Mouse (Mus musculus): ENCODE results near the gene Gsg1l2. TPM values are rescaled to one million over a fixed set of nuclear protein-coding genes. Genes with fewer than 3 reads are reported as not detected.

Gene Gsg1l2
- polyA plus RNA-seq, 1 experiment from 2014 or later, result not detected

DNA sequence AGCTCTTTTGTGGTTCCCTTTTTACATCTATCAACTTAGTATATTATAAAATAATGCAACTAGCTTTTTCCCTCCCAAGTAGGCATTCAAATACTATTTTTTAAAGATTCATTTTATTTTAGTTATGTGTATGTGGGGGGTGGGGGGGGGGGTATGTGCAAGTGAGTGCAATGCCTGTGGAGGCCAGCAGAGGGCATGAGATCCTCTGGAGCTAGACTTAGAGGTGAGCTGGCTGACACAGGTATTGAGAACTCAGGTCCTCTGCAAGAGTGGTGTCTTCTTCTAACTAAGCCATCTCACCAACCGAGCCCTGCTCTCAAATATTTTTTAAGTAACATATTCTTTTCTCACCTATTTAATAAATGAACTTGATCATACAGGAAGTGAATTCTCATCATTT is 31.1 kb downstream of the Gsg1l2 start:
- no peaks in the 10 kb centered on the region for H3K9me3 ChIP-seq (ENCODE audit: control insufficient read depth, low read length)
- no peak for DNase-seq (ENCODE audit: low spot score)
- H3K27me3 ChIP-seq (ENCODE audit: control insufficient read depth, insufficient read depth, low read length), result no peaks in the 10 kb centered on the region
- H3K4me1 ChIP-seq (replicated peaks; ENCODE audit: control insufficient read depth, insufficient read depth, low read length), result no peaks in the 10 kb centered on the region
- H3K36me3 ChIP-seq (ENCODE audit: control insufficient read depth, insufficient read depth, low read length), result no peaks in the 10 kb centered on the region
- H3K27ac ChIP-seq (ENCODE audit: low read depth, low read length), result no peak overlapping the region
- no peak overlapping the region for H3K4me3 ChIP-seq (ENCODE audit: low read depth, low read length)
- no peak for ATAC-seq (ENCODE audit: low FRiP score)
- WGBS, result 94% methylated on average over 1 of the region's 1 CpGs
- H3K9ac ChIP-seq (ENCODE audit: low read depth, low read length), result no peak overlapping the region
- H3K4me2 ChIP-seq (replicated peaks; ENCODE audit: low read depth, low read length), result no peak overlapping the region

DNA sequence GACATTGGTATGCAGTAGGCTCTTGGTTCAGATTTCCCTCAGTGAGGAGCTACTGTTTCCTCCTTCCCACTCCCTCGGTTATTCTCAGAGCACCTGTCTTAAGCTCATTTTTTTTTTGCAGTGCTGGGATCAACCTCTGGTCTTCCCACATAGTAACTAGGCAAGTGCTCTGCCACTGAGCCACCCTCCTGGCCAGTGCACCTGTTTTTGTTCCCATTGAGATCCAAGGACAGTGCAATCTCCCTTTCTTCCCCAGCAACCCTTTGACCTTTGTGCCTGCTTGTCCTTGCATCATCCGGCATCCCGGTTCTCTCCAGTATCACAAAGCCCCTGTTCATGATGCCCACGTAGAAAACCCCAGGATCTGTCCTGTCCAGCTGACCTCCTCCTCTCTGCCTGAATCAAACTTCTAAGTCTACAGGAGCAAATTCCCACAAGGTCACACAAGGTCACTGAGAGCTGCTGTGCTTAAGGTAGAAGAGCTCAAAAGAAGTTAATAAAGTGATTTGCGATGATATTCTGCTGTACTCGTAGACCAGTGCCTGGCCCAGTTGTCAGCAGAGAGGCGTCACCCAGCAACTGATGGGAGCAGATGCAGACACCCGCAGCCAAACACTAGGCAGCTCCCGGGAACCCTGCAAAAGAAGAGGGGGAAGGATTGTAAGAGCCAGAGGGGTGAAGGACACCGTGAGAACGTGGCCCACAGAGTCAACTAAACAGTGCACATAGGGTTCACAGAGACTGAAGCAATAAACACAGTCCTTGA is 32.6 kb downstream of the Gsg1l2 start:
- no peaks in the 10 kb centered on the region for H3K4me1 ChIP-seq (replicated peaks; ENCODE audit: control insufficient read depth, insufficient read depth, low read length)
- ATAC-seq (ENCODE audit: low FRiP score) (no peak), DNase-seq (ENCODE audit: low spot score) (no peak)
- H3K27me3 ChIP-seq (ENCODE audit: control insufficient read depth, insufficient read depth, low read length), result no peaks in the 10 kb centered on the region
- H3K4me2 ChIP-seq (replicated peaks; ENCODE audit: low read depth, low read length), result no peak overlapping the region
- no peak overlapping the region for H3K4me3 ChIP-seq (ENCODE audit: low read depth, low read length)
- no peaks in the 10 kb centered on the region for H3K9me3 ChIP-seq (ENCODE audit: control insufficient read depth, low read length)
- H3K27ac ChIP-seq (ENCODE audit: low read depth, low read length), result no peak overlapping the region
- no peaks in the 10 kb centered on the region for H3K36me3 ChIP-seq (ENCODE audit: control insufficient read depth, insufficient read depth, low read length)
- 82% methylated on average over 11 of the region's 11 CpGs for WGBS
- H3K9ac ChIP-seq (ENCODE audit: low read depth, low read length), result no peak overlapping the region

DNA sequence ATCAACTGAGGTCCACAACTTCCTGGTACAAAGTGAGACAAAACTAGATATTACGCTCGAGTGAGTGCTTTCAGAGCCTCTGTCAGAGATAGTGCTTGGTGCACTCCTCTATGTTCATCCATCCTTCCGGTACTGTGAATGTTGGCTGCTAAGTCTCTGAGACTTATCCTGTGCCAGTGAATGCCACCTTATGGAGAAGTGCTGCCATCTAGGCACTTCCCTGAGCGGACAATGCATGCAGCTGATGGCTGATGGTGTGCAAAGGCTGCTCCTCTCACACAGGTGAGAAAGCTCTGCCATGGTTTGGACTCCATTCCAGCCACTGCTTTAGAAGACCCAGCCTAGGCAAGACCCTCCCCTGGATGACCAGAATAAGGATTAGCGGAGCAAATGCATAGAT is 33.6 kb downstream of the Gsg1l2 start:
- H3K27ac ChIP-seq (ENCODE audit: low read depth, low read length), result no peak overlapping the region
- 75% methylated on average over 5 of the region's 5 CpGs for WGBS
- DNase-seq (ENCODE audit: low spot score), result no peak
- no peaks in the 10 kb centered on the region for H3K4me1 ChIP-seq (replicated peaks; ENCODE audit: control insufficient read depth, insufficient read depth, low read length)
- no peaks in the 10 kb centered on the region for H3K27me3 ChIP-seq (ENCODE audit: control insufficient read depth, insufficient read depth, low read length)
- no peaks in the 10 kb centered on the region for H3K36me3 ChIP-seq (ENCODE audit: control insufficient read depth, insufficient read depth, low read length)
- no peak overlapping the region for H3K4me2 ChIP-seq (replicated peaks; ENCODE audit: low read depth, low read length)
- no peaks in the 10 kb centered on the region for H3K9me3 ChIP-seq (ENCODE audit: control insufficient read depth, low read length)
- H3K9ac ChIP-seq (ENCODE audit: low read depth, low read length), result no peak overlapping the region
- no peak overlapping the region for H3K4me3 ChIP-seq (ENCODE audit: low read depth, low read length)
- ATAC-seq (ENCODE audit: low FRiP score), result no peak

DNA sequence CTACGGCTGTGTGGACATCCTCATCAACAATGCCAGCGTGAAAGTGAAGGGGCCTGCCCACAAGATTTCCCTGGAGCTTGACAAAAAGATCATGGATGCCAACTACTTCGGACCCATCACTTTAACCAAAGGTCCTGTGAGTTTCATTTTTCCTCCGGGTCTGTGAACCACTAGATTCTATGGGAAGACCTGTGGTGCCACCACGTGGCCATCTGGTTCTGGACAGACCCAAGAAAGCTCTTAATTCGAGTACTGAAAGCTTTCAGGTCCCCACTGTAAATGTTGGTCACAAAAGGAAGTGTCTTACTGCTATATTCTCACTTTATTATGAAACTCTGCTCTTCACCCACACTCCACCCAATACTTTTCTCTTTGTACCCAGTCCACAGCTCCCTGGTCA is 37.1 kb downstream of the Gsg1l2 start:
- Histone ChIP-seq H3K4me1 (replicated peaks; ENCODE audit: control insufficient read depth, insufficient read depth, low read length) (no peaks in the 10 kb centered on the region), H3K4me2 (replicated peaks; ENCODE audit: low read depth, low read length) (no peak overlapping the region), H3K9ac (ENCODE audit: low read depth, low read length) (no peak overlapping the region), H3K36me3 (ENCODE audit: control insufficient read depth, insufficient read depth, low read length) (no peaks in the 10 kb centered on the region), H3K9me3 (ENCODE audit: control insufficient read depth, low read length) (no peaks in the 10 kb centered on the region), H3K27ac (ENCODE audit: low read depth, low read length) (no peak overlapping the region), H3K27me3 (ENCODE audit: control insufficient read depth, insufficient read depth, low read length) (no peaks in the 10 kb centered on the region), H3K4me3 (ENCODE audit: low read depth, low read length) (no peak overlapping the region)
- ATAC-seq (ENCODE audit: low FRiP score) (no peak), DNase-seq (ENCODE audit: low spot score) (no peak)
- 82% methylated on average over 6 of the region's 6 CpGs for WGBS

DNA sequence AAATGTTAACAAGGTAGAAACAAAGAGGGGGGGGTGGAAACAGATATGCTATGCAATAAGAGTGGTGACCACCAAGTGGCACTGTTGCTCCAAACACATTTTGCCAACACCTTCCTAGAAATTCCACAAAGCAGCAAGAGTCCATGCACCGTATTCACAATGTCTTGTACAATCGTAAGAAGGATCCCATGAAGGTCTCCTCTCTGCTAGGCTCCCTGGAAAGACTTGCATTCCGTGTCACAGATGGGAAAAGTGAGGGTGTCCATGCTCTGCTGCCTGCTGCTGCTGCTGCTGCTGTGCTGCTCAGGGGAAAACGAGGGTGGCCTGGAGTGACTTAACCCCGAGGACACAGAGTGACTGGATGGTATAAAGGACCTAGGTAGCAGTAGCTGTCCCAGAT is 45.2 kb downstream of the Gsg1l2 start:
- H3K9me3 ChIP-seq (ENCODE audit: control insufficient read depth, low read length), result no peaks in the 10 kb centered on the region
- H3K36me3 ChIP-seq (ENCODE audit: control insufficient read depth, insufficient read depth, low read length), result no peaks in the 10 kb centered on the region
- no peak for ATAC-seq (ENCODE audit: low FRiP score)
- no peak overlapping the region for H3K4me2 ChIP-seq (replicated peaks; ENCODE audit: low read depth, low read length)
- DNase-seq (ENCODE audit: low spot score), result peak; percentile 64
- no peak overlapping the region for H3K9ac ChIP-seq (ENCODE audit: low read depth, low read length)
- H3K27me3 ChIP-seq (ENCODE audit: control insufficient read depth, insufficient read depth, low read length), result no peaks in the 10 kb centered on the region
- H3K4me3 ChIP-seq (ENCODE audit: low read depth, low read length), result no peak overlapping the region
- no peak overlapping the region for H3K27ac ChIP-seq (ENCODE audit: low read depth, low read length)
- WGBS, result 22% methylated on average over 5 of the region's 5 CpGs
- H3K4me1 ChIP-seq (replicated peaks; ENCODE audit: control insufficient read depth, insufficient read depth, low read length), result no peaks in the 10 kb centered on the region

DNA sequence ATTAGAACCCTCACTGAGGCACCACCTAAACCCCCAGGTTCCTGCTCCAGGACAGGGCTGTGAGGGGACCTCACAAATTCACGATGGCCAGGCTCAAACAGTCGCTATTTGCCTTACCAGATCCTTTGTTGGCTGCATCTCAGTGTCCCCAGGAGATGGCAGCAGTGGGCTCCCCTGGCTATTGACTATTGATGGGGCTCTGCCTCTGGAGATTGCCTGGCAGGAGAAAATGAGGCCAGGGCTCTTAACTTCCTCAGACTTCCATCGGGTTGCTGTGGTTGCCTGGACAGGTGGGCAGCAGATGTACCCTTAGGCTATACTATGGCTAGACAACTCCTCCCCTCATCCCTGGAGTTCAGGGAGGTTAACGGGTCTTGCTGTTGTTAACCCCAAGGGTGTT is 45.8 kb downstream of the Gsg1l2 start:
- Histone ChIP-seq H3K27me3 (ENCODE audit: control insufficient read depth, insufficient read depth, low read length) (no peaks in the 10 kb centered on the region), H3K9me3 (ENCODE audit: control insufficient read depth, low read length) (no peaks in the 10 kb centered on the region), H3K4me2 (replicated peaks; ENCODE audit: low read depth, low read length) (no peak overlapping the region), H3K4me1 (replicated peaks; ENCODE audit: control insufficient read depth, insufficient read depth, low read length) (no peaks in the 10 kb centered on the region), H3K4me3 (ENCODE audit: low read depth, low read length) (no peak overlapping the region), H3K27ac (ENCODE audit: low read depth, low read length) (no peak overlapping the region), H3K36me3 (ENCODE audit: control insufficient read depth, insufficient read depth, low read length) (no peaks in the 10 kb centered on the region), H3K9ac (ENCODE audit: low read depth, low read length) (no peak overlapping the region)
- DNase-seq (ENCODE audit: low spot score) (peak; percentile 65), ATAC-seq (ENCODE audit: low FRiP score) (no peak)
- WGBS, result 18% methylated on average over 4 of the region's 4 CpGs

DNA sequence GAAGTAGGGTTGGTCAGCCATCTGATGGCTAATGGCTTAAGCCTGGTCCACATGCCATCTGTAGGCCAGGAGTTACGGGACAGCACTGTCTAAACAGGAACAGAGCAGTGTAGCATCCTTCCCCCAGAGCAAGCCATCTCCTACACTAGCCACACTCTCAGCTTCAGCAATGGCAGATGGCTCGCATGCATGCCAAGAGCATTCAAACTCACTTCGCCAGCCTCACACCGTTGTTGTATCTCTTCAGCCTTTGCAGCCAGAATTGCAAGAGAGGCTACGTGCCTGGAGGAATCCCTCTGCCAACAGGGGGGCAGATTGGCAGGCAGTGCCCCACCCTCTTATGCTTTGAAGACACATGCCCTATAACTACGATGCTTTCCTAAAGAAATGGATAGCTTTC is 47.2 kb downstream of the Gsg1l2 start:
- H3K4me1 ChIP-seq (replicated peaks; ENCODE audit: control insufficient read depth, insufficient read depth, low read length), result no peaks in the 10 kb centered on the region
- 90% methylated on average over 6 of the region's 6 CpGs for whole genome bisulfite sequencing
- H3K27me3 ChIP-seq (ENCODE audit: control insufficient read depth, insufficient read depth, low read length), result no peaks in the 10 kb centered on the region
- H3K36me3 ChIP-seq (ENCODE audit: control insufficient read depth, insufficient read depth, low read length), result no peaks in the 10 kb centered on the region
- H3K4me2 ChIP-seq (replicated peaks; ENCODE audit: low read depth, low read length), result no peak overlapping the region
- H3K9me3 ChIP-seq (ENCODE audit: control insufficient read depth, low read length), result no peaks in the 10 kb centered on the region
- no peak overlapping the region for H3K4me3 ChIP-seq (ENCODE audit: low read depth, low read length)
- no peak overlapping the region for H3K27ac ChIP-seq (ENCODE audit: low read depth, low read length)
- ATAC-seq (ENCODE audit: low FRiP score) (no peak), DNase-seq (ENCODE audit: low spot score) (no peak)
- no peak overlapping the region for H3K9ac ChIP-seq (ENCODE audit: low read depth, low read length)

DNA sequence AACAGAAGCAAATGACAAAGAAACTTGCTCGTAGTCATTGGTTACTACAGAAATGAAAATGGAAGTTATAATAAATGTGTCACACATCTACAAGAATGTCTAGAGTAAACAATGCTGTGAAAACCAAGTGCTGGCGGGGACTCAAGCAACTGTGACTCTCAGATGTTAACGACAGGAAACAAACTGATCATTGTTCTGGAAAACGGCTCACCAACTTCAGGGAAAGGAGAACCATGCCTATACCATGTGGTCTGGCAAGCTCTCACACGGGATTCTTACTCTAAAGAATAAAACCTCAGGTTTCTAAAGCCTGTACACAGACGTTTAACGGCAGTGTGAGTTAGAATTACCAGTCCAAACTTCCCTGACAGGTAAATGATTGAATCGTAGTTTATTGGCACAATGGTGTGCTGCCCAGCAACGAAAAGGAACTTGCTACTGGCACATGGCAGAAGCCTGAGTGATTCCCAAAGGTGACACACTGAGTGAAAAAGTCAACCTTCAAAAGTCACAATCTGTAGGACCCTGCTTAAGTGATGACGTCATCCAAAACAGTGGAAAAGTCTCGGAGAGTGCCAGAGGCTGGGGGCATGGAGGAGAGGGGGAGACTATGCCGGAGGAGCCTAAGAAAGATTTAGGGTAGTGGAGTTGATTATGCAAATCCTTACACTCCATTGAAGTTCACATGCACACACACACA is 54.1 kb downstream of the Gsg1l2 start:
- Histone ChIP-seq H3K4me3 (ENCODE audit: low read depth, low read length) (no peak overlapping the region), H3K9ac (ENCODE audit: low read depth, low read length) (no peak overlapping the region), H3K36me3 (ENCODE audit: control insufficient read depth, insufficient read depth, low read length) (no peaks in the 10 kb centered on the region), H3K9me3 (ENCODE audit: control insufficient read depth, low read length) (no peaks in the 10 kb centered on the region), H3K4me2 (replicated peaks; ENCODE audit: low read depth, low read length) (no peak overlapping the region), H3K4me1 (replicated peaks; ENCODE audit: control insufficient read depth, insufficient read depth, low read length) (no peaks in the 10 kb centered on the region), H3K27me3 (ENCODE audit: control insufficient read depth, insufficient read depth, low read length) (no peaks in the 10 kb centered on the region), H3K27ac (ENCODE audit: low read depth, low read length) (no peak overlapping the region)
- WGBS, result 62% methylated on average over 12 of the region's 12 CpGs
- DNase-seq (ENCODE audit: low spot score), result no peak
- no peak for ATAC-seq (ENCODE audit: low FRiP score)

DNA sequence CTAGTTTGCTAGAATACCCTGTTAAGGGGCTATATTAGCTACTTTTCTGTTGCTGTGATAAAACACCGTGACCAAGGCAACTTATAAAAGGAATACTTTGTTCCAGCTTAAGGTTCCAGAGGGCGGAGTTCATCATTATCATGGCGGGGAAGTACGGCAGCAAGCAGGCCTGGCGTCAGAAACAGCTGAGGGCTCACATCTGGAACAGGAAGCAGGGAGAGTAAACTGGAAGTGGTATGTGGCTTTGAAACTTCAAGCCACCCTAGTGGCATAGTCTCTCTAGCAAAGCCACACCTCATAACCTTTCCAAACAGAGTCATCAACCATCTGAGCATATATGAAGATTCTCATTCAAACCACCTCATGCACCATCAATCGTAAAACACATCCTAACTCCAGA is 55.1 kb downstream of the Gsg1l2 start:
- Histone ChIP-seq H3K27me3 (ENCODE audit: control insufficient read depth, insufficient read depth, low read length) (no peaks in the 10 kb centered on the region), H3K9ac (ENCODE audit: low read depth, low read length) (no peak overlapping the region), H3K4me1 (replicated peaks; ENCODE audit: control insufficient read depth, insufficient read depth, low read length) (no peaks in the 10 kb centered on the region), H3K4me3 (ENCODE audit: low read depth, low read length) (no peak overlapping the region), H3K36me3 (ENCODE audit: control insufficient read depth, insufficient read depth, low read length) (no peaks in the 10 kb centered on the region), H3K9me3 (ENCODE audit: control insufficient read depth, low read length) (no peaks in the 10 kb centered on the region), H3K27ac (ENCODE audit: low read depth, low read length) (no peak overlapping the region), H3K4me2 (replicated peaks; ENCODE audit: low read depth, low read length) (no peak overlapping the region)
- DNase-seq (ENCODE audit: low spot score) (no peak), ATAC-seq (ENCODE audit: low FRiP score) (no peak)
- WGBS, result 84% methylated on average over 6 of the region's 6 CpGs
